Mouse (Mus musculus): ENCODE results near the gene Nrxn1. TPM values are rescaled to one million over a fixed set of nuclear protein-coding genes. Genes with fewer than 3 reads are reported as not detected.

Nrxn1 gene
- polyA plus RNA-seq, 1 experiment from 2014 or later: 5.9 TPM

GRCm38 (mm10) chr17:90662318-90662717, 430.6 kb downstream of the Nrxn1 start:
- Histone ChIP-seq H3K27me3 (ENCODE audit: control insufficient read depth, insufficient read depth, low read length) (no peaks in the 10 kb centered on the region), H3K9ac (ENCODE audit: low read length) (no peak overlapping the region), H3K36me3 (ENCODE audit: control insufficient read depth, insufficient read depth, low read length) (no peaks in the 10 kb centered on the region), H3K4me3 (replicated peaks; ENCODE audit: low read length) (no peak overlapping the region), H3K27ac (ENCODE audit: low read length) (no peak overlapping the region), H3K9me3 (replicated peaks; ENCODE audit: control insufficient read depth, low read length) (no peaks in the 10 kb centered on the region), H3K4me2 (ENCODE audit: low read depth, low read length) (no peak overlapping the region), H3K4me1 (ENCODE audit: control insufficient read depth, insufficient read depth, low read length) (no peaks in the 10 kb centered on the region)
- WGBS: 83% methylated on average over 2 of the region's 2 CpGs
- no peak for ATAC-seq (ENCODE audit: insufficient read depth, low FRiP score)

- 61% methylated on average over 1 of the region's 1 CpGs for WGBS
- Histone ChIP-seq H3K27ac (ENCODE audit: low read length) (no peak overlapping the region), H3K9ac (ENCODE audit: low read length) (no peak overlapping the region), H3K4me3 (replicated peaks; ENCODE audit: low read length) (no peak overlapping the region), H3K4me2 (ENCODE audit: low read depth, low read length) (no peak overlapping the region), H3K4me1 (ENCODE audit: control insufficient read depth, insufficient read depth, low read length) (no peaks in the 10 kb centered on the region), H3K9me3 (replicated peaks; ENCODE audit: control insufficient read depth, low read length) (no peaks in the 10 kb centered on the region), H3K36me3 (ENCODE audit: control insufficient read depth, insufficient read depth, low read length) (no peaks in the 10 kb centered on the region), H3K27me3 (ENCODE audit: control insufficient read depth, insufficient read depth, low read length) (no peaks in the 10 kb centered on the region)
- ATAC-seq (ENCODE audit: insufficient read depth, low FRiP score): no peak
Observed at GRCm38 (mm10) chr17:90654506-90654905, 438.4 kb downstream of the Nrxn1 start.

- no peak overlapping the region for H3K27ac ChIP-seq (ENCODE audit: low read length)
- no peaks in the 10 kb centered on the region for H3K4me1 ChIP-seq (ENCODE audit: control insufficient read depth, insufficient read depth, low read length)
- H3K9ac ChIP-seq (ENCODE audit: low read length): no peak overlapping the region
- H3K27me3 ChIP-seq (ENCODE audit: control insufficient read depth, insufficient read depth, low read length): no peaks in the 10 kb centered on the region
- H3K36me3 ChIP-seq (ENCODE audit: control insufficient read depth, insufficient read depth, low read length): no peaks in the 10 kb centered on the region
- 41% methylated on average over 2 of the region's 2 CpGs for WGBS
- no peak overlapping the region for H3K4me2 ChIP-seq (ENCODE audit: low read depth, low read length)
- no peak overlapping the region for H3K4me3 ChIP-seq (replicated peaks; ENCODE audit: low read length)
- ATAC-seq (ENCODE audit: insufficient read depth, low FRiP score): no peak
- no peaks in the 10 kb centered on the region for H3K9me3 ChIP-seq (replicated peaks; ENCODE audit: control insufficient read depth, low read length)
Observed at GRCm38 (mm10) chr17:90653347-90653746, 439.5 kb downstream of the Nrxn1 start.

GRCm38 (mm10) chr17:90650279-90650678, 442.6 kb downstream of the Nrxn1 start:
- Histone ChIP-seq H3K36me3 (ENCODE audit: control insufficient read depth, insufficient read depth, low read length) (no peaks in the 10 kb centered on the region), H3K9ac (ENCODE audit: low read length) (no peak overlapping the region), H3K9me3 (replicated peaks; ENCODE audit: control insufficient read depth, low read length) (no peaks in the 10 kb centered on the region), H3K27me3 (ENCODE audit: control insufficient read depth, insufficient read depth, low read length) (no peaks in the 10 kb centered on the region), H3K4me3 (replicated peaks; ENCODE audit: low read length) (no peak overlapping the region), H3K27ac (ENCODE audit: low read length) (no peak overlapping the region), H3K4me2 (ENCODE audit: low read depth, low read length) (no peak overlapping the region), H3K4me1 (ENCODE audit: control insufficient read depth, insufficient read depth, low read length) (no peaks in the 10 kb centered on the region)
- 44% methylated on average over 1 of the region's 1 CpGs for WGBS
- ATAC-seq (ENCODE audit: insufficient read depth, low FRiP score): no peak

GRCm38 (mm10) chr17:90638970-90639524, 453.8 kb downstream of the Nrxn1 start:
- no peaks in the 10 kb centered on the region for H3K36me3 ChIP-seq (ENCODE audit: control insufficient read depth, insufficient read depth, low read length)
- no peak overlapping the region for H3K9ac ChIP-seq (ENCODE audit: low read length)
- H3K27me3 ChIP-seq (ENCODE audit: control insufficient read depth, insufficient read depth, low read length): no peaks in the 10 kb centered on the region
- WGBS: 39% methylated on average over 2 of the region's 2 CpGs
- H3K4me3 ChIP-seq (replicated peaks; ENCODE audit: low read length): no peak overlapping the region
- H3K9me3 ChIP-seq (replicated peaks; ENCODE audit: control insufficient read depth, low read length): no peaks in the 10 kb centered on the region
- no peak overlapping the region for H3K27ac ChIP-seq (ENCODE audit: low read length)
- ATAC-seq (ENCODE audit: insufficient read depth, low FRiP score): no peak
- no peaks in the 10 kb centered on the region for H3K4me1 ChIP-seq (ENCODE audit: control insufficient read depth, insufficient read depth, low read length)
- no peak overlapping the region for H3K4me2 ChIP-seq (ENCODE audit: low read depth, low read length)

- Histone ChIP-seq H3K27me3 (ENCODE audit: control insufficient read depth, insufficient read depth, low read length) (no peaks in the 10 kb centered on the region), H3K9me3 (replicated peaks; ENCODE audit: control insufficient read depth, low read length) (no peaks in the 10 kb centered on the region), H3K4me3 (replicated peaks; ENCODE audit: low read length) (no peak overlapping the region), H3K9ac (ENCODE audit: low read length) (no peak overlapping the region), H3K36me3 (ENCODE audit: control insufficient read depth, insufficient read depth, low read length) (no peaks in the 10 kb centered on the region), H3K4me1 (ENCODE audit: control insufficient read depth, insufficient read depth, low read length) (no peaks in the 10 kb centered on the region), H3K27ac (ENCODE audit: low read length) (no peak overlapping the region), H3K4me2 (ENCODE audit: low read depth, low read length) (no peak overlapping the region)
- ATAC-seq (ENCODE audit: insufficient read depth, low FRiP score): no peak
- WGBS: 81% methylated on average over 4 of the region's 4 CpGs
Observed at GRCm38 (mm10) chr17:90638183-90638727, 454.6 kb downstream of the Nrxn1 start.

- H3K9ac ChIP-seq (ENCODE audit: low read length): no peak overlapping the region
- H3K27me3 ChIP-seq (ENCODE audit: control insufficient read depth, insufficient read depth, low read length): no peaks in the 10 kb centered on the region
- H3K27ac ChIP-seq (ENCODE audit: low read length): no peak overlapping the region
- no peak overlapping the region for H3K4me3 ChIP-seq (replicated peaks; ENCODE audit: low read length)
- H3K9me3 ChIP-seq (replicated peaks; ENCODE audit: control insufficient read depth, low read length): no peaks in the 10 kb centered on the region
- WGBS: 66% methylated on average over 2 of the region's 2 CpGs
- ATAC-seq (ENCODE audit: insufficient read depth, low FRiP score): no peak
- no peak overlapping the region for H3K4me2 ChIP-seq (ENCODE audit: low read depth, low read length)
- H3K4me1 ChIP-seq (ENCODE audit: control insufficient read depth, insufficient read depth, low read length): no peaks in the 10 kb centered on the region
- no peaks in the 10 kb centered on the region for H3K36me3 ChIP-seq (ENCODE audit: control insufficient read depth, insufficient read depth, low read length)
Observed at GRCm38 (mm10) chr17:90631371-90631770, 461.5 kb downstream of the Nrxn1 start.

- Histone ChIP-seq H3K9ac (ENCODE audit: low read length) (no peak overlapping the region), H3K36me3 (ENCODE audit: control insufficient read depth, insufficient read depth, low read length) (no peaks in the 10 kb centered on the region), H3K9me3 (replicated peaks; ENCODE audit: control insufficient read depth, low read length) (no peaks in the 10 kb centered on the region), H3K4me1 (ENCODE audit: control insufficient read depth, insufficient read depth, low read length) (no peaks in the 10 kb centered on the region), H3K27me3 (ENCODE audit: control insufficient read depth, insufficient read depth, low read length) (no peaks in the 10 kb centered on the region), H3K27ac (ENCODE audit: low read length) (no peak overlapping the region), H3K4me2 (ENCODE audit: low read depth, low read length) (no peak overlapping the region), H3K4me3 (replicated peaks; ENCODE audit: low read length) (no peak overlapping the region)
- ATAC-seq (ENCODE audit: insufficient read depth, low FRiP score): 0 out of 2 replicates have a peak, but pooled peaks have one; percentile 21
- WGBS: 56% methylated on average over 13 of the region's 13 CpGs
Observed at GRCm38 (mm10) chr17:90629851-90630250, 463.0 kb downstream of the Nrxn1 start.

GRCm38 (mm10) chr17:90628469-90628868, 464.4 kb downstream of the Nrxn1 start:
- Histone ChIP-seq H3K9ac (ENCODE audit: low read length) (no peak overlapping the region), H3K27me3 (ENCODE audit: control insufficient read depth, insufficient read depth, low read length) (no peaks in the 10 kb centered on the region), H3K27ac (ENCODE audit: low read length) (no peak overlapping the region), H3K4me2 (ENCODE audit: low read depth, low read length) (no peak overlapping the region), H3K9me3 (replicated peaks; ENCODE audit: control insufficient read depth, low read length) (no peaks in the 10 kb centered on the region), H3K36me3 (ENCODE audit: control insufficient read depth, insufficient read depth, low read length) (no peaks in the 10 kb centered on the region), H3K4me3 (replicated peaks; ENCODE audit: low read length) (no peak overlapping the region), H3K4me1 (ENCODE audit: control insufficient read depth, insufficient read depth, low read length) (no peaks in the 10 kb centered on the region)
- 16% methylated on average over 2 of the region's 2 CpGs for WGBS
- no peak for ATAC-seq (ENCODE audit: insufficient read depth, low FRiP score)
